Mouse (Mus musculus) liver, adult 2 months (tissue): Measurements from ENCODE around the gene Rnase4.

Source experiments
- CTCF ChIP-seq: fragments of 200-500 bp; IDR thresholded peaks from 2 replicates; pipeline ENCODE4 v1.5.1; 2011; ENCODE audit warnings: low read depth, low read length, control low read depth
- POLR2A ChIP-seq: fragments of 200-500 bp; IDR thresholded peaks from 2 replicates; pipeline ENCODE4 v1.6.1; 2011; ENCODE audit warnings: low read length, control low read depth; ENCODE audit not compliant: insufficient read depth; ENCODE audit errors: extremely low read depth

- TF ChIP-seq CTCF (no peak), POLR2A (no peak)
Measured at GRCm38 (mm10) chr14:51148006-51148405, 57.1 kb downstream of the Rnase4 start.
